Mouse (Mus musculus): Measurements from ENCODE around the gene Pax3. TPM values are rescaled to one million over a fixed set of nuclear protein-coding genes. Genes with fewer than 3 reads are reported as not detected.

Pax3 gene
- polyA plus RNA-seq (2012; rRNA removed) = 0.32 and 0.37 TPM in 2 replicates

DNA sequence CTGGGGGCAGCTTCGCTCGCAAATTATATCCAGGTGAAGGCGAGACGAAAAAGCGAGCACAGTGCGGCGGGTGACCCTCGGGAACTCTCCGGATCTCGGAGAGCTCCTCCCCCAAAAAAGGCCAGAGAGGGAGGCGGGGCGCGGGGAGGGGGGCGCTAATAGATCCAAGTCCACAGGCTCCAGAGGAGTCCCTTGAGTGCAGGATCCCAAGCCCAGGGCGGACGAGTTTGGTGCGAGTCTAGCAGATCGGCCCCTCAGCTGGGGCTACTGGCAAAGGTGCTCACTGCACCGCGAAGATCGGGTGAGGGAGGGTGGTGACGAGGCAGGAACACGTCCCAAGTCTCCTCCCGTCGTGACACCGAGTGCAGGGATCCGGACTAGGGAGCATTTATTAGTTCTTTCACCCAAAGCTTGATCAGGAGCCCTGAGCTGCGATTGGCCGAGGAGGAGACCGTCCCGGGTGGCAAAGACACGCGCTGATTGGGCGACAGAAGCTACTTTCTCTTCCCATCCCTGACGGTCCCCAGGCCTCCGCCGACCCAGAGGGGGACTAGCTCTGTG is at the start of gene Pax3:
TSS of gene Pax3 (minus strand) at position 384 of the 561 bp plus-strand sequence.
- Histone ChIP-seq H3K4me3 (ENCODE audit: control insufficient read depth, low read depth, low read length) (no peak within 1 kb of the TSS), H3K36me3 (ENCODE audit: control insufficient read depth, insufficient read depth, low read length) (no peaks in the 10 kb centered on the region), H3K27ac (ENCODE audit: control insufficient read depth, insufficient read depth, low read depth, low read length) (no peak within 1 kb of the TSS), H3K4me1 (ENCODE audit: control insufficient read depth, insufficient read depth, low read length) (peaks cover 7% of the 10 kb centered on the region), H3K27me3 (ENCODE audit: control insufficient read depth, insufficient read depth, low read length) (peaks cover 14% of the 10 kb centered on the region)
- TF ChIP-seq CTCF (IDR thresholded peaks at IDR 0.05; ENCODE audit: control insufficient read depth, insufficient read depth, insufficient replicate concordance, low read depth, low read length) (no peak), POLR2A (IDR thresholded peaks at IDR 0.05; ENCODE audit: control insufficient read depth, low read depth, low read length) (no peak)

DNA sequence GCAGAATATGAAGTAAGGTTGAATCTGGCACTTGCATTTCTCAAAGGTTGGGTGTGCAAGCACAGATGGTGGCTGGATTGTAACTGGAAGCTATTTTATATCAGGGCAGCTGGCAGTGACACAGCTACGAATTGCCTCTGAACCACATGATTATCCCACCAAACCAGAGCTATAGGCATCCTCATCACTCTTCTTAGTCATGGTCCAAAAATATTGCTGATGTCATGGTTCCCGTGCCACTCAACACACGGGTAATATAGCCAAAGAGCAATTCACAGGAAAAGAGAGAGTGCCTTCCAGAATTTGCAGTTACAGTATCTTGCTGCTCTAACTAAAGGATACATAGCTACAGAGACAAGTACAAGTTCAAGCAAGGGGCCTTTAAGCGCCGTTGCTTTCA is 37.4 kb upstream of the Pax3 start:
- Histone ChIP-seq H3K27me3 (ENCODE audit: control insufficient read depth, insufficient read depth, low read length) (no peaks in the 10 kb centered on the region), H3K4me1 (ENCODE audit: control insufficient read depth, insufficient read depth, low read length) (0 out of 2 replicates have a peak, but pooled peaks cover 2% of the 10 kb centered on the region), H3K36me3 (ENCODE audit: control insufficient read depth, insufficient read depth, low read length) (no peaks in the 10 kb centered on the region), H3K4me3 (ENCODE audit: control insufficient read depth, low read depth, low read length) (no peak overlapping the region), H3K27ac (ENCODE audit: control insufficient read depth, insufficient read depth, low read depth, low read length) (no peak overlapping the region)
- TF ChIP-seq CTCF (IDR thresholded peaks at IDR 0.05; ENCODE audit: control insufficient read depth, insufficient read depth, insufficient replicate concordance, low read depth, low read length) = no peak
- TF ChIP-seq POLR2A (IDR thresholded peaks at IDR 0.05; ENCODE audit: control insufficient read depth, low read depth, low read length) = no peak

DNA sequence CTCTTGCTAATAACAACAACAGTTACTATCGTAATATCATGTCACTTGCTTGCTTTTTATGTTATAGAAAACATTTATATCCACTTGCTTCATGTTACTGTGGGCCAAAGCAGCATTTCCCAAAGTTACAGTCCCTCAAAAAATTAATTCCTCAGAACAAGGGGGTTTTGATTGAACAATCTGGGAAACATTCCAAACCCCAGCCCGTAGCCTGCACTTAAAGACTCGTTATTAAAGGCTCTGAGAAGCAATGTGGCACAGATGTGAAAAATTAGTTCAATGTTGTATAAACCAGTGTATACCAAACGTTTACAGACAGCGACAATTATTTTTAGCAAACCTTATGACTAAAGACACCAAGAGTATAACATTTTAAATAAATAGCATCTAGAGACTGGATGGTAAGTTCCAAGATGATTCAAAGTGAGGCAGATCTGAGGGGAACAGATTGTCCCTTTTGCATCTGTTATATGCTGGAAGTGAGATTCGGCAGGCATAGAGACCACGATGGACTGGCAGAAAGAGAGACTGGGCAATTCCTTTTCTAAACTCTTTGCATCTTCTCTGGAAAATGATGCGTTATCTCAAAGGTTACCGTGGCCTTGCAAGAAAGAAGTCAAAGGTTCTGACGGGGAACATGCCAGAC is 35.1 kb upstream of the Pax3 start:
- Histone ChIP-seq H3K4me3 (ENCODE audit: control insufficient read depth, low read depth, low read length) (no peak overlapping the region), H3K27me3 (ENCODE audit: control insufficient read depth, insufficient read depth, low read length) (no peaks in the 10 kb centered on the region), H3K4me1 (ENCODE audit: control insufficient read depth, insufficient read depth, low read length) (no peaks in the 10 kb centered on the region), H3K27ac (ENCODE audit: control insufficient read depth, insufficient read depth, low read depth, low read length) (no peak overlapping the region), H3K36me3 (ENCODE audit: control insufficient read depth, insufficient read depth, low read length) (no peaks in the 10 kb centered on the region)
- TF ChIP-seq POLR2A (IDR thresholded peaks at IDR 0.05; ENCODE audit: control insufficient read depth, low read depth, low read length) = no peak
- TF ChIP-seq CTCF (IDR thresholded peaks at IDR 0.05; ENCODE audit: control insufficient read depth, insufficient read depth, insufficient replicate concordance, low read depth, low read length) = no peak

DNA sequence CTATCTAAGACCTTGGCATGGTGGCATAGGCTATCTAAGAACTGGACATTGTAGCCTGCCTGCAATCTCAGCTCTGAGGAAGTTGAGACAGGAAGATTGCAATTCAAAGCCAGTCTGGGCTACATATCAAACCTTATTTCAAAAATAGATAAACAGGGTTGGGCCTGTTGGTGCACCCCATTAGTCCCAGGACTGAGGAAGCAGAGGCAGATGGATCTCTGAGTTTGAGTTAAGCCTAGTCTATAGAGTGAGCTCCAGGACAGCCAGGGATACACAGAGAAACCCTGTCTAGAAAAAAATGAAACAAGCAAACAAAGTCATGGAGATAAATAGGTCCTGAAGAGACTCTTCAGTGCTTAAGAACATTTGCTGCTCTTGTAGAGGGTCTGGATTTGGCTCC is 32.9 kb upstream of the Pax3 start:
- Histone ChIP-seq H3K27me3 (ENCODE audit: control insufficient read depth, insufficient read depth, low read length) (no peaks in the 10 kb centered on the region), H3K27ac (ENCODE audit: control insufficient read depth, insufficient read depth, low read depth, low read length) (no peak overlapping the region), H3K36me3 (ENCODE audit: control insufficient read depth, insufficient read depth, low read length) (no peaks in the 10 kb centered on the region), H3K4me1 (ENCODE audit: control insufficient read depth, insufficient read depth, low read length) (no peaks in the 10 kb centered on the region), H3K4me3 (ENCODE audit: control insufficient read depth, low read depth, low read length) (no peak overlapping the region)
- TF ChIP-seq POLR2A (IDR thresholded peaks at IDR 0.05; ENCODE audit: control insufficient read depth, low read depth, low read length) (no peak), CTCF (IDR thresholded peaks at IDR 0.05; ENCODE audit: control insufficient read depth, insufficient read depth, insufficient replicate concordance, low read depth, low read length) (no peak)

DNA sequence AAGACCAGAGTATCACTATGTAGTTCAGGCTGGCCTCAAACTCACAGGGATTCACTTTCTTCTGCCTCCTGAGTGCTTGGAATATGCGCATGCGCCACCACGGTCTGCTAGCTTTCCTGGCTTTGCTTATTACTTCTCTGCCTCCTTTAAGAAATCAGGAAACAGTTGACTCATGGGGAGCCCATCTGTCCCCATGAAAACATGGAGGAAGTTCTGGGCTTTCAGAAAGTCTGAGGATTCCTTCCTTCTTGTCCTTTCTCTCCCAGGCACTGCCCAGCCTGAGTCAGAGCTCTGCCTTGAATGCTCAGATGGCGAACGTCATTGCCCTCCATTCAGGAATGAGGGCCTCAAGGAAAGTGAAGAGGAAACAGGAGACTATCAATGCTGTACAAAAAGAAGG is 31.8 kb upstream of the Pax3 start:
- no peaks in the 10 kb centered on the region for H3K27me3 ChIP-seq (ENCODE audit: control insufficient read depth, insufficient read depth, low read length)
- no peak overlapping the region for H3K4me3 ChIP-seq (ENCODE audit: control insufficient read depth, low read depth, low read length)
- TF ChIP-seq CTCF (IDR thresholded peaks at IDR 0.05; ENCODE audit: control insufficient read depth, insufficient read depth, insufficient replicate concordance, low read depth, low read length) (no peak), POLR2A (IDR thresholded peaks at IDR 0.05; ENCODE audit: control insufficient read depth, low read depth, low read length) (no peak)

DNA sequence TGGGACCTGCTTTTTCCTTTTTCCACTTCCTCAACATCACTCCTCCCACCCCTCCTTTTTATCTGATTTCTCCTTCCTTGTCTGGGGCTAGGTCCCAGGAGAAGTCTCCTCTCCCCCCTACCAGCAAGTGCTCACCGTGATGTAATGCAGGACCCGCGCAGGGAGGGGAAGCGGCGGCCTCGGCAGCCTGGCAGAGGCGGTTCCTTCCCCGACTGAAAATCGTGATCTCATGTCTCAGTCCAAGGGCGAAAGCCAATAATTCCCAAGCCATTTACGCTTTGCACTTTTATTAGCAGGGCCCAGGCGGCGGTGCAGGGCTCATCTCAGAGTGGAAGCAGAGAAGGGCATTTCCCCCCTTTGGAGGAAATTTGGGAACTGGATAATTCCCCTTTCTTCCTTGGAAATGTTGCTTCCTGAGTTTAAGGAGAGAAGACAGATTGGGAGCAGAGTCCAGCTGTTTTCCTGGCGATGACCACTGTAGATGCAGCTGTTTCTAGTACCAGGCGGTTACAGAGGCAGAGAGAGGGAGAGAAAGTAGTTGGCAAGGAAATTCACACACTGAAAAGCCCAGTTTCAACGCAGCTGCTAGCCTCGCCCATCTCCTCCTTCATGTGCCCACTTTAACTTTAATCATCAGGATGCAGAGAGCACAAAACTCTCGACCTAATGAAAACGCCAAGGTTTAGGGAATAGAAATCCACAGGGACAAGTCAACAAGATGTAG is 21.3 kb upstream of the Pax3 start:
- no peak overlapping the region for H3K4me3 ChIP-seq (ENCODE audit: control insufficient read depth, low read depth, low read length)
- TF ChIP-seq CTCF (IDR thresholded peaks at IDR 0.05; ENCODE audit: control insufficient read depth, insufficient read depth, insufficient replicate concordance, low read depth, low read length) (no peak), POLR2A (IDR thresholded peaks at IDR 0.05; ENCODE audit: control insufficient read depth, low read depth, low read length) (no peak)
- no peaks in the 10 kb centered on the region for H3K36me3 ChIP-seq (ENCODE audit: control insufficient read depth, insufficient read depth, low read length)
- H3K27me3 ChIP-seq (ENCODE audit: control insufficient read depth, insufficient read depth, low read length) = peaks cover 2% of the 10 kb centered on the region
- H3K27ac ChIP-seq (ENCODE audit: control insufficient read depth, insufficient read depth, low read depth, low read length) = no peak overlapping the region
- H3K4me1 ChIP-seq (ENCODE audit: control insufficient read depth, insufficient read depth, low read length) = peaks cover 16% of the 10 kb centered on the region

More for the DNA sequence above, 31.8 kb upstream of the Pax3 start:
- H3K36me3 ChIP-seq (ENCODE audit: control insufficient read depth, insufficient read depth, low read length) = no peaks in the 10 kb centered on the region
- no peak overlapping the region for H3K27ac ChIP-seq (ENCODE audit: control insufficient read depth, insufficient read depth, low read depth, low read length)
- H3K4me1 ChIP-seq (ENCODE audit: control insufficient read depth, insufficient read depth, low read length) = no peaks in the 10 kb centered on the region

Data from testis, adult 2 months (tissue).